Mouse (Mus musculus) lung, adult 2 months (tissue): ENCODE measurements at regions not wholly inside any gene's neighbourhood (a gene's known extent, or its start where the extent isn't known, plus 50 kb on each side); places are given as distances from the start of the nearest gene placed in this dataset.

ENCODE experiments used
- CTCF ChIP-seq: fragments of 200-500 bp; IDR thresholded peaks from 2 replicates; pipeline ENCODE4 v1.5.1; 2011; ENCODE audit warnings: mild to moderate bottlenecking, low read length, control low read depth; ENCODE audit not compliant: insufficient read depth
- POLR2A ChIP-seq: fragments of 200-500 bp; IDR thresholded peaks from 2 replicates; pipeline ENCODE4 v1.6.1; 2011; ENCODE audit warnings: low read depth, mild to moderate bottlenecking, control low read depth, low read length, borderline replicate concordance; ENCODE audit errors: extremely low read depth

DNA sequence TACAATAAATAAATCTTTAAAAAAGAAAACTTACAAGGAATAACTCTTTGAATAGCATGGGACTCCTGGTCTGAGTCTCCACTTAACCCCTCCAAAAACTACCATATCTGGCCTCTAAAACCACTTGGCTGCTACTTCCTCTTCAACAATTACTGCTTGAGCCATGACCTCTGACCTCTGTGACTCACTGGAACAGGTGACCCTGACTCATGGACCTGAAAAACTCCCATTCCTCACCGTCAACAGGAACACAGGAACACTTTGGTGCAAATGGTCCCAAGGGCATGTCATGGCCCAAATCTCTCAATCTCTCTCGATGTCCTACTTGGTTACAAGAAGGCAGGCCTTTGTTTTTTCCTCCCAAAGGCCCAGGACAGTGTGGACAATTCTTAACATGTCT, 145.1 kb downstream of the Basp1 start:
- TF ChIP-seq POLR2A (no peak), CTCF (no peak)
